Mouse (Mus musculus): Measurements from ENCODE around the gene Rab5c.

DNA sequence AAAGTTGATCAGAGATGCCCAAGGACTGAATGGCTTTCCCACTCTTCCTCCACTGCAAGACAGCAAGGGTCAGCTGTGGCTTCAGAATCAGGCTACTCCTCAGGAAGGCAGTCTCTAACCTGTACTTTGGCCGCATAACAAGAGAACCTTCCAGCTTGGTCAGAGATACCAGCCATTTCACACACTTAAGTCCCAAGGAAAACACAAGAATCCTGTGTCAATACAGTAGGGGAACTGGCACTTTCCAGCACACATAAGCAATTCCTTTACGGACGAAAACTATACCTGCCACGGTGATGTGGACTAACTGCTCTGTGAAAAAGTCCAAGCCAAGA is 1.3 kb downstream of the Rab5c start:
- TF ChIP-seq POLR2A (IDR thresholded peaks at IDR 0.05; ENCODE audit: low read depth, low read length), result no peak
- no peak for TF ChIP-seq CTCF (IDR thresholded peaks at IDR 0.05; ENCODE audit: extremely low read depth, insufficient read length, insufficient replicate concordance, low read depth, low read length)

All from small intestine, adult 2 months (tissue).